30 mouse cellular contexts compared by ENCODE assay signal in genomic region chr6:99235588-99235987, GRCm38 (mm10).
DNase-seq lines count a peak whose midpoint lies in the region; ATAC-seq and TF ChIP-seq lines count a peak whose summit lies in the region.
"Had no signal": no experiment of that assay in that cellular context is flagged by ENCODE, and none has a peak within 500 bp of the region (broad histone marks: within the 10 kb centered on the region; RNA-seq: fewer than 3 reads in every experiment).

No protein-coding gene starts in this region.

- H3K9me3 ChIP-seq in MEL (replicated peaks; ENCODE audit: insufficient read depth, low read length) = no peaks in the 10 kb centered on the region
- no peaks in the 10 kb centered on the region for H3K9me3 ChIP-seq in stomach, embryonic 16.5 days (replicated peaks; ENCODE audit: control insufficient read depth, low read length)
- H3K9me3 ChIP-seq: forebrain, embryonic 12.5 days; heart, embryonic 15.5 days; hindbrain, embryonic 12.5 days; intestine, embryonic 15.5 days; limb, embryonic 12.5 days; liver, embryonic 13.5 days; neural tube, embryonic 15.5 days had no signal

- H3K4me2 ChIP-seq in stomach, embryonic 16.5 days (ENCODE audit: low read depth, low read length) = no peak overlapping the region
- H3K4me2 ChIP-seq: forebrain, embryonic 12.5 days; heart, embryonic 15.5 days; hindbrain, embryonic 12.5 days; intestine, embryonic 15.5 days; limb, embryonic 12.5 days; liver, embryonic 13.5 days; neural tube, embryonic 15.5 days had no signal

- no peak; the same call in 1 of the 2 replicates for ATAC-seq in stomach, embryonic 16.5 days (ENCODE audit: insufficient read depth, low FRiP score)
- ATAC-seq in activated CD4-positive, CD25-positive, alpha-beta regulatory T cell, adult 4 months = no peak
- ATAC-seq: hindbrain, postnatal 0 days; intestine, embryonic 15.5 days had no signal

- no peaks in the 10 kb centered on the region for H3K27me3 ChIP-seq in MEL (ENCODE audit: control insufficient read depth in 1 of 2, insufficient read depth in 2 of 2, low read length in 2 of 2)
- H3K27me3 ChIP-seq in stomach, embryonic 16.5 days (ENCODE audit: control insufficient read depth, insufficient read depth, low read length) = no peaks in the 10 kb centered on the region
- H3K27me3 ChIP-seq: forebrain, embryonic 12.5 days; heart, embryonic 15.5 days; hindbrain, embryonic 12.5 days; intestine, embryonic 15.5 days; liver, embryonic 13.5 days had no signal

- TF ChIP-seq POLR2A in MEL (IDR thresholded peaks at IDR 0.05; ENCODE audit: control insufficient read depth in 1 of 2, insufficient read depth in 1 of 2, low read depth in 1 of 2, low read length in 2 of 2, poor library complexity in 1 of 2) = no peak

- H3K9ac ChIP-seq in MEL (ENCODE audit: control insufficient read depth, low read depth, low read length, poor library complexity, severe bottlenecking) = no peak overlapping the region
- H3K9ac ChIP-seq in stomach, embryonic 16.5 days (ENCODE audit: low read length) = no peak overlapping the region
- H3K9ac ChIP-seq: forebrain, embryonic 12.5 days; heart, embryonic 15.5 days; hindbrain, embryonic 12.5 days; intestine, embryonic 15.5 days; limb, embryonic 12.5 days; liver, embryonic 13.5 days; neural tube, embryonic 15.5 days had no signal

- no peak for TF ChIP-seq CTCF in MEL (IDR thresholded peaks at IDR 0.05 in 2 of 3, conservative IDR thresholded peaks at IDR 0.05 in 1 of 3; ENCODE audit: control insufficient read depth in 1 of 3, insufficient read depth in 1 of 3, low read depth in 2 of 3, low read length in 3 of 3, poor library complexity in 1 of 3, severe bottlenecking in 1 of 3)

- no peaks in the 10 kb centered on the region for H3K36me3 ChIP-seq in MEL (ENCODE audit: control insufficient read depth in 1 of 2, insufficient read depth in 2 of 2, low read length in 2 of 2)
- H3K36me3 ChIP-seq in stomach, embryonic 16.5 days (ENCODE audit: control insufficient read depth, insufficient read depth, low read length) = no peaks in the 10 kb centered on the region
- H3K36me3 ChIP-seq: forebrain, embryonic 12.5 days; heart, embryonic 15.5 days; hindbrain, embryonic 12.5 days; intestine, embryonic 15.5 days; limb, embryonic 12.5 days; liver, embryonic 13.5 days; neural tube, embryonic 15.5 days had no signal

- intact Hi-C loops in left cerebral cortex, postnatal 4 days (cut with DNase I) = no loop called here

- no peak for TF ChIP-seq RAD21 in MEL (IDR thresholded peaks at IDR 0.05; ENCODE audit: low read depth, low read length)

- 61% methylated on average over 8 of the region's 8 CpGs for WGBS in stomach, embryonic 16.5 days

- H3K79me2 ChIP-seq in MEL (ENCODE audit: control insufficient read depth, insufficient read depth, low read length, poor library complexity) = no peaks in the 10 kb centered on the region

- H3K27ac ChIP-seq in MEL (ENCODE audit: control insufficient read depth, low read depth, low read length) = no peak overlapping the region
- H3K27ac ChIP-seq in stomach, embryonic 16.5 days (ENCODE audit: low read length) = peak overlapping the region; percentile 21; the same call in 1 of the 2 replicates
- H3K27ac ChIP-seq: forebrain, embryonic 12.5 days; heart, embryonic 15.5 days; hindbrain, embryonic 12.5 days; hindbrain, postnatal 0 days; intestine, embryonic 15.5 days; kidney, postnatal 0 days; limb, embryonic 12.5 days; liver, embryonic 13.5 days; neural tube, embryonic 15.5 days had no signal

- H3K4me3 ChIP-seq in MEL (ENCODE audit: control insufficient read depth in 1 of 2, insufficient read depth in 1 of 2, low read depth in 2 of 2, low read length in 2 of 2) = no peak overlapping the region
- no peak overlapping the region for H3K4me3 ChIP-seq in stomach, embryonic 16.5 days (replicated peaks; ENCODE audit: low read length)
- H3K4me3 ChIP-seq: erythroblast, embryonic 14.5 days; forebrain, embryonic 12.5 days; heart, embryonic 15.5 days; hindbrain, embryonic 12.5 days; intestine, embryonic 15.5 days; limb, embryonic 12.5 days; liver, embryonic 13.5 days; neural tube, embryonic 15.5 days had no signal

- DNase-seq in left cerebral cortex, adult 11 months (ENCODE audit: low spot score) = peak; percentile 12
- no peak for DNase-seq in left cerebral cortex, postnatal 4 days
- peak; percentile 7 for DNase-seq in MEL (ENCODE audit: low read depth, low spot score)
- peak; percentile 26 for DNase-seq in gonadal fat pad, adult 2 months (ENCODE audit: low read depth)
- DNase-seq in MN1 (ENCODE audit: low spot score) = no peak
- DNase-seq: adrenal gland, adult 2 months; adrenal gland, postnatal 36 days; cerebellum, adult 2 months; cerebellum, postnatal 14 days; kidney, adult 2 months; kidney, postnatal 4 days; layer of hippocampus, postnatal 36 days; liver, embryonic 13.5 days; lung, adult 18-20 months; lung, postnatal 36 days; midbrain, embryonic 14.5 days; retina, postnatal 1 day; right cerebral cortex, postnatal 25 days; spleen, adult 18-20 months had no signal

- no peak for TF ChIP-seq EP300 in MEL (IDR thresholded peaks at IDR 0.05; ENCODE audit: low read depth in 1 of 2, low read length in 2 of 2)

- no peaks in the 10 kb centered on the region for H3K4me1 ChIP-seq in MEL (ENCODE audit: control insufficient read depth in 1 of 2, insufficient read depth in 2 of 2, low read length in 2 of 2)
- H3K4me1 ChIP-seq in stomach, embryonic 16.5 days (ENCODE audit: control insufficient read depth, insufficient read depth, low read length) = no peaks in the 10 kb centered on the region
- H3K4me1 ChIP-seq: hindbrain, embryonic 12.5 days had no signal

TF ChIP-seq in MEL, 35 proteins besides CTCF, POLR2A, EP300 and RAD21:
- TF ChIP-seq POLR2AphosphoS5 (IDR thresholded peaks at IDR 0.05; ENCODE audit: borderline replicate concordance, low read depth, low read length) (no peak), USF2 (IDR thresholded peaks at IDR 0.05; ENCODE audit: borderline replicate concordance in 1 of 2, insufficient read depth in 1 of 2, low read depth in 1 of 2, low read length in 2 of 2) (no peak)

Comparison
In these comparisons a context has a peak if more than half of its experiments do, and no peak if none do; other contexts are left out.
1. DNase-seq: peak in left cerebral cortex, adult 11 months (single experiment), MEL (single experiment) and gonadal fat pad, adult 2 months (single experiment); none in left cerebral cortex, postnatal 4 days (single experiment) and MN1 (single experiment).